Mouse (Mus musculus) left cerebral cortex, postnatal 10 days (tissue): ENCODE results near the gene Gak. TPM values are rescaled to one million over a fixed set of nuclear protein-coding genes. Genes with fewer than 3 reads are reported as not detected.

ENCODE experiments used
- DNase-seq, 2 experiments: peaks; one replicate each; pipeline ENCODE4 v3.0.0; 2021 to 2022; ENCODE audit warnings: low spot score in 2 of 2, mixed read lengths in 1 of 2; ENCODE audit errors: extremely low spot score in 1 of 2
- intact Hi-C: fragments of 180-260 bp; cut with DNase I; formaldehyde crosslinking; loops from one replicate; pipeline ENCODE4 v1.15.1; 2025
- total RNA-seq, 2 experiments: library from RNA; stranded (reverse); gene quantifications; 2 replicates each; pipeline ENCODE4 v1.2.3; 2021

Gene Gak
- total RNA-seq, 2 experiments from 2014 or later = 88.2 to 97.3 TPM

DNA sequence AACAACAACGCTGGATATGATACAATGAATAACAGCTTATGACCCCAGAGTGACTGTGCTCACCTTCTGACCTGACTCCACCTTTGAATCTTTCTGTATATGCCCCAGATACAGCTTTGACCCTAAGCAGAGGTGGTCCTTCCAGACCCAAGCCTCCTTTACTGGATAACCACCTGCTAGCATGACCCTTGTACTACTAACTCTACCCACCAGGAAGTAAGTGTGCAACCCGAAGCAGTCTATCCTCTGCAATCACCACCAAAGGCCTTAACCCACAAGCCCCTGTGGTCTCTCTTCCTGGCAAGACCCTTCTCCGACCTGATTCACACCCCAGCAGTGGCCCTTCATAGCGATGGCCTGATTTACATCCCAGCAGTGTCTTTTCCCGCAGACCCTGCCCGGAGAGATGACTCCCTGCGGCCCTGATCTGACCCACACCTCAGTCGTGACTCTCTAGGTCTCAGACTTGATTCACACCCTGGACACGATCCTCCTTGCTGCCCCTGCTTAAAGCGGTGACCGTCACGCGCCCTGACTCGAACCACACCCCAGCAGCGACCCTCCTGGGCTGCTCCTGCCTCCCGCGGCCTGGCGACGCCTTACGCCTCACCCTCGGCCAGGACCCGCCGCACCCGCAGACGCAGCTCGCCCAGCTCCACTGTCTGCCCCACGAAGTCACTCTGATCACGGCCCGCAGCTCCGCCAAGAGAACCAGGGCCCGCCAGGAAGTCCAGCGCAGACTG lies 493 bp downstream of the Gak start:
- no peak for DNase-seq
- intact Hi-C loops = no loop called here

DNA sequence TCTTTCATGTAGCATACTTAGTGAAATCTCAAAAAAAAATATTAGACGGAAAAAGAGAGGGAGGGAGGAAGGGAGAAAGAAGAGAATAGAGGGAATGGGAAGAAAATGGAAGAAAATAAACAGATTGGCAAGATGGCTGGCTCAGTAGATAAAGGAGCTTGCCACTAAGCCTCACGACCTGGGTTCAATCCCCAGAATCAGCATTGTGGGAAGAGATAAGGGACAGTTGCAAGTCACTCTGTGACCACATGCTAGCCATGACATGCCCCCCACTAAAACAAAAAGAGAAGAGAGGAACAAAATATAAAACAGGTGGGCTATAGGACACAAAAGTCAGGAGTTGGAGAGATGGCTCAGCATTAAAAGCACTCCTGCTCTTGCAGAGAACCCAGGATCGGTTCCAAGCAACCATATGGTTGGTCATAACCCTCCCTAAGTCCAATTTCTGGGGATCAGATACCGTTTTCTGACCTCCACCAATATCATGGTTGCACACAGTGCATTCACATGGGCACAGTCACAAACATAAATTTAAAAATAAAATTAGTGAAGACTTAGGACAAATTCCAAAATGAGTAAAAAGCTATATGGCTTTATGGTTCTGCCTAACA lies 3.4 kb downstream of the Gak start:
- intact Hi-C loops = no loop called here
- DNase-seq = no peak

DNA sequence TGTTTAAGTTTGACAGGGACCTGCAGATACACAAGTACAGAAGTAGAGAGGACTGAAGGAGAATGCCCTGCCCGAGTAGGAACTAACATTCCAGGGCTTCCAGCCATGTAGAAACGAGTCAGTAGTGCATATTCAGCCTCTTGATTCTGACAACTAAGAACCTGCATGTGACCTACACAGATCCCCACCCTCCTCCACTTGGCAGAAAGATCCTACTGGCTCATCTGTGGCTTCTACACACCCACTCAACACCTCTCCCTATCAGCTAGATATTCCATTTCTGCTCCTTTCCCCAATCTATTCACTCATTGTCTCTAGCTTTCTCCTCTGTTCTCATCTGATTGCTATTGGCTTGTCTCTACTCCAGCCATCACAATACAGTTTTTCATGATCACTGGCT lies 7.7 kb downstream of the Gak start:
- intact Hi-C loops = no loop called here
- DNase-seq = no peak

DNA sequence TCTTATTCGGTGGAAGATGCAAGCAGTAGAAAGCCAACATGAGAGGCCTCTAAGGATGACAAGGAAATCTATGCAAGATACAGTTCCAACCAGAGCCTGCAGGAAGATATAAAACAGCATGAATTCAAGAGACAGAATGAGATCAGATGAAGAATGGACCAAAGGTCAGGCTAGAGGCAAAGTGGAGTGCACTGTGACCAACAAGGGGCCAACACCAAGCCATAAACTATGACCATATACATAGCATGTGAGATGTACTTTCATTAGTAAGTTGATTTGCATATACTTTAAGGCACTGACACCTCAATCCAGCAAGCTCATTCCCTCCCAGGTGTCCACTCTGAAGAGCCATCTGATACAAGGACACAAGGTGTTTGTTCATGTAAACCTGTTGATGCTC lies 19.1 kb downstream of the Gak start:
- intact Hi-C loops = no loop called here
- DNase-seq = no peak

DNA sequence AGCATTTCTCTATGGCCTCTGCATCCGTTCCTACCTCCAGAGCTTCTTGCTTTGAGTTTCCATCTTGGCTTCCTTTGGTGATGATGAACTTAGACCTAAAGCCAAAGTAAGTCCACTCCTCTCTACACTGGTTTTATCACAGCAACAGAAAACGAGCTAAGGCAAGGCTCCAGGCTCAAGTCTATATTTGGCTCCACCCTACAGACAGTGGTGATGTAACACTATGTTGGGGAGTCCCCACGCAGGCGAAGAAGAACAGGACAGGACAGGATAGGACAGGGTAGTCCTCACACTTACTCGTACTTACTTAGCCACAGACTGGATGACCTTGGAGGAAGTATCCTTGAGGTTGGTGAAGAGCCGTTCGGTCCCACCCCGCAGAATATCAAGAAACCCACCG lies 27.0 kb downstream of the Gak start:
- DNase-seq = no peak
- intact Hi-C loops = no loop called here

DNA sequence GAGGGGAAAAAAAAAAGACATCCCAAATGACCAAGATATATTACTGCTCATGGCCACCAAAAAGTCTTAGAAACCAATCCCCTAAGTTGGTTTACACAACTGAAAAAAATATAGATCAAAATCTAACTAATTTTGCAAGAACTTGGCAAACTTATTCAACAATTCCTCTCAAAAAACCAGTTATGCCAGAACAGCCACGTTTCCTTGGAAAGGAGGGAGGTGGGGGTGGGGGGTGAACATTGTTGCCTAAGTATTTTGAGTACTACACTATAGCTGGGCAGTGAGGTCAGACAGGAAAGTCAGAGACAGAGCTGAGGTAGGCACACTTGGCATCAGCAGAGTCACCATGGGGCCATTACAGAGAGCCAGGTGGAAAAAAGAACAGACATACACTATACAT lies 29.6 kb downstream of the Gak start:
- DNase-seq = no peak
- intact Hi-C loops = loop anchor here (10.0 kb wide), 1 partner anchor 265 kb away; no protein-coding TSS in a partner anchor

DNA sequence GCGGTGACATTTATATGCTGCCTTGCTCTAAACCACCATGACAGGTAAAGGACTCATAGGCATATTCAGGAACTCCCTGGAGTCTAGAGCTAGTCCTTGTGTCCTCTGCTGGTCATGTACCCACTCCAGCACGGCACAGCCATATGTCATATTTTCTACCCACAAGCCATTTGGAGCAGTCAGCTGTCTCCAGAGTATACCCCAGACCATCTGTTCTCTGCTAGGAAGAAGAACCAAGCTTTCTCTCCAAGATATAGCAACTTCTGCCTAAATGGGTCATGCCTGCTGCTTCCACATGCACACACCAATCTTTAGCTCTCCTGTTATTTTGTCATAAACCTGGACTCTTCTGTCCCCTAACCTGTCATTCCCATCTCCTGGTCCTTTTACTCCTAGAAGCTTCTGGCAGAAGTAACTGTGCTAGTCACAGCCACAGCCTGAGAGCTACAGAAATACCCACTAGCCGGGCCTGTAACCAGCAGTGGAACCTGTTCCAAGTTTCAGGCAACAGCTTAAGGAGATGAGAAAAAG lies 48.1 kb downstream of the Gak start:
- DNase-seq = peak in 1 of 2 experiments; percentile 5
- intact Hi-C loops = no loop called here

DNA sequence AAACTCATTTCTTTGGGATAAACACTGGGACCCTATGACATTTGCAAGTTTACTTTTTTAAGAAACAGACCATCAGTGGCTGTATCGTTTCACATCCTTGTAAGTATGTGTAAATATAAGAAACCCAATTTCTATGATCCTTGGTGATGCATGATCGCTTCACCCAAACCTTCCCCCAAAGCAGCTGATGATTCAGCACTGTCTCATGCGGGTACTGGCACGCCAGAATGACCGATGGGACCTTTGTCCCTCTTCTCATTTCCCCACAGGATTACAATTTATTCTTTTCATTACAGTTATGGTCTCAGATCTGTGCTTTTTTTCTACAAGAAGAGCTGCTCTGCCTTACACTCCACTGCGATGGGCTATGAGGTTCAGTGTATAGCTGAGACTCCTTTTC lies 56.5 kb downstream of the Gak start:
- DNase-seq = no peak
- intact Hi-C loops = no loop called here

DNA sequence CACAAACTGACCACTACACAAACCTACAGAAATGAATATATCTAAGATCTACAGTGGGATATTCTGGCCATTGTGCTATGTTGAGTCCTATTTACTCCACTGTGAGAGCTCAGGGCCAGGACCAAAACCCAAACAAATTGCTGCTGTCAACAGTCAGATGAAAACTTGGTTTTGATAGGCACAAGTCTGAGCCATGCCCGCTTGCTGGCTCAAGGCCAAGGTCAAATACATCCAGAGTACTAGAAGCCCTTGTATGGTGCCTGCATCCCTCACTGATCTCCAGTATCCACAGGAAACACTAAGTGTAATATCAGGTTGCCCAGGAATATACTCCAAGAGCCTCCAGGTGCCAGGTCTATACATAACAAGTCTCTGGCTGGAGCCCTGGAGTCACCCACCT lies 58.6 kb downstream of the Gak start:
- intact Hi-C loops = no loop called here
- no peak for DNase-seq

DNA sequence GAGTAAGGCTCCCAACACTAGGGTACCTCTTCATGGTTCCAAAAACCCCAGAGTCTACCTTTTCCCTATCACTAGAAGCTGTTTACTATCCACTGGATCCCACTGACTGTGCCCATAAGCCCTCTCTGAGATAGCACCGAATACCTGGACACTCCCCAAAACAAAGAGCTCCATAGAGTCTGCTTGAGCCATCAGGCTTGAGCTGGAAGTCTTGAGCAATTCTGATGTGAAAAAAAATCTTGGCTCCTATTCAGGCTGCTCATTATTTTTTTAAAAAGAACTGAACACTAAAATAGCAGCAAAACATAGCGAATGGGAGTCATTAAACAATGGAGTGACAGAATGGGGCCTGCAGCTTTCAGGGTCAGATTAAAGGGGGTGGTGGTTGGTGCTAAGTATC lies 62.5 kb downstream of the Gak start:
- no peak for DNase-seq
- intact Hi-C loops = no loop called here

DNA sequence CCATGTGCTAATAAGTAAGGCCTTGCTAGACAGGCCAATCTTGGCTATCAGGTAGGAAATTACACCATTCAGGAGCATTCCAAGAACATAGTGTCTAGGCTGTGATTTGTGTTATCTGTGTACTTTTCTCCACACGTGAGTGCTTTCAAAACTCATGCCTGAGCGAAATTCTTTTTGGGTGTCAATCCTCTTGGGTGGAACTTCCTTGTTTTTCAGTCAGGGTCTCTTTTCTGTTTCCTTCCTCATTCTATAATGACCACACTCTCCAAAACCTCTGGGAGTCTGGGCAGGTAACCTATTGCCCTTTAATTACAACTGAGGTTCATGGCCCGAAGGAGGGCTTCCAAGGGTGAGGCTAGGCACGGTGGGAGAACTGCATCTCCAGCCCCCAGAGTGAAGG lies 63.0 kb downstream of the Gak start:
- no peak for DNase-seq
- intact Hi-C loops = no loop called here

DNA sequence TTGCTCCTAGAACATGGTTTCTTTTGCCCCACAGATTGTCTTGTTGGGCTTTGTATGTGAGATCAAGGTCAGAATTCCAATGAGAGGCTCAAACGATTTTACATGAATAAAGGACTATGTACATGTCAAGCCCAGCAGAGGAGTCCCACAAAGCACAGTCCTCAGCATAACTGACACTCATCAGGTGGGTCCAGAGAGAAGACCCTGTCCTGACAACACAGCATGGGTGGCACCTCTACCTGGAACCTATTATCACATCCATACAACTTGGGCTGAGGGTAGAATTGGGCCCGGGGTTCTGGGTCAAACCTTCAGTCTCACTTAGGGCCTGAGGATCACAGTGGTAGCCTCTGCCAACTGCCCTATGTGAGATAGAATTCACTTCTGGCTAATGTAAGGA lies 64.2 kb downstream of the Gak start:
- DNase-seq = no peak
- intact Hi-C loops = no loop called here

DNA sequence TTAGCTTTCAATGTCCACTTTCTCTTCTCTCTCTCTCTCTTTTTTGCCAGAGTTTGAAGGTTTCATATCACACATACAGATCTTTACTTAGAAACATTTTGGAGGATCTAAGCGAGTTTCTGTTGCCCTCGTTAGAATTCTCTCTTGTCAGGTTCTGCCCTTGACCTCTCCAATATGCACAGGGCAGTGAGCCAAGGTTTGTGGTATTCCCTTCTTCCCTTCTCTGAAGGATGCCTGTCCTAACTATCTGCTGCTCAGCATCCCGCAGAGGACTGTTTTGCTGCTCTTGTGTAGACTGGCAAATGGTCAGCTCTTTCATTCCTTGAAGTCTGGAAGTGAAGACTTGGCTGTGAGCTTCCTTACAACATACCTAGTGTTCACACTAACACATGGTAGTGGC lies 65.2 kb downstream of the Gak start:
- intact Hi-C loops = no loop called here
- DNase-seq = peak in 1 of 2 experiments; percentile 47

DNA sequence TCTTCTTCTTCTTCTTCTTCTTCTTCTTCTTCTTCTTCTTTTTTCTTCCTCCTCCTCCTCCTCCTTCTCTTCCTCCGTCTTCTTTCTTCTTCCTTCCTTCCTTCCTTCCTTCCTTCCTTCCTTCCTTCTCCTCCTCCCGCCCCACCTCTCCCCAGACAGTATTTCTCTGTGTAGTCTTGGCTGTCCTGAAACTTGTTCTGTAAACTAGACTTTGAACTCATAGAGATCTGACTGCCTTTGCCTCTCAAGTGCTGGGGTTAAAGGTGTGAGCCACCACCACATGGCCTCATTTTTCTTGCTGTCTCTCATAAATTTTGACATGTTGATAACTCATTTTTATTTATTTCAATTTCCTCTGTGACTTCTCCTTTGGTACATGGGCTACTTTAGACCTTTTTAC lies 67.1 kb downstream of the Gak start:
- intact Hi-C loops = no loop called here
- DNase-seq = no peak

DNA sequence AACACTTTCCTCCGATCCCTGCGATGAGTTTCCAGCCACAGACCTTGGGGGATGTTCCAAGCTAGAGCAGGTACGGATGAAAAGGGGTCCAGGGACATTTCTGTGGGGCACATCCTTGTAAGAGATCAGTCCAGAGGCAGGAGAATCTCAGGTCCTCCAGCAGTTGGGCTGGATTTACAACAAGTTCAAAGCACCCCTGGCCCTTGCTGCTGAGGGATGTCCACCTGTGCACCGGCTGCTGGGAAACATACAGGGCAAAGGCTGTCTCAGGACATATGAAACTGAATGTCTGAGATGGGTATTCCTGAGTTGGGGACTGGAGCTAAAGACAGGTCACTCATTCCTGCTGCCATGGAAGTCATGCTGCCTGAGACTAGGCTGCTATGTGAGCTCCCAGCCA lies 72.6 kb downstream of the Gak start:
- intact Hi-C loops = no loop called here
- DNase-seq = no peak

DNA sequence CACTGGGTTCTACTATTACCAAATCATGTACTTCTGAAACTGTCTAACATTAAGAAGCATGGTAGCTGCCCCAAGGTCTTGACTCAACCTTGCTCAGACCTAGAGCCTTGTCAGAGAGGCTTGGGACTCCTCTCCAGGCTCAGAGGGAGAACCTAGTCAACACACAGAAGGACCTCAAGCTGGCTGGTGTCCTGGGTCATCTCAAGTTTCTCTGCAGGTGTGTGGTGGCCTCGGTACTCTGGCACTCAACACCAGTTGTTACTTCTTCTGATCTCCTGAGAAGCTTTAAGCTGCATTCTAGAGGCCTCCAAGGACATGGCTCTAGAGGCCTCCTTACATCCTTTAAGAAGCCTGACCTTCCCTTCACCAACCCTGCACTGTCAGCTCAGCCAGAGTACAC lies 75.5 kb downstream of the Gak start:
- intact Hi-C loops = no loop called here
- DNase-seq = no peak

DNA sequence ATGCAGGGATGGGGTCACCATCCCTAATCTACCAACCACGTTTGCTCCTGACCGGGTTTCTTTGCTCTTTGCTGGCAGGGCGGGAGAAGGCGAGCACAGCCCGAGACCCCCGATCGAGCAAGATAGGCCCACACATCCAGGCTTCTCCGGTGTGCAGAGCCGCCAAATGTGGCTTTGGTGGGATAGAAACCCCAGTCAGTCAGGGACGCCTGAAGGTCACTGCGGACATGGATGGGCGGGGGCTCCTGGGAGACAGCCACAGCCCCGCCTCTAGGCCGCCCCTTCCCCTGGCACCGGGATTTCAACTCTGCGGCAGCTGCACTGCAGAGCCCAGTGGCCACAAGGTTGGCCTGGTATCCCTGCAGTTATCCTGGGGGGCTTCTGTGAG lies 79.4 kb downstream of the Gak start:
- intact Hi-C loops = no loop called here
- DNase-seq = peak; percentile 20 to 58

DNA sequence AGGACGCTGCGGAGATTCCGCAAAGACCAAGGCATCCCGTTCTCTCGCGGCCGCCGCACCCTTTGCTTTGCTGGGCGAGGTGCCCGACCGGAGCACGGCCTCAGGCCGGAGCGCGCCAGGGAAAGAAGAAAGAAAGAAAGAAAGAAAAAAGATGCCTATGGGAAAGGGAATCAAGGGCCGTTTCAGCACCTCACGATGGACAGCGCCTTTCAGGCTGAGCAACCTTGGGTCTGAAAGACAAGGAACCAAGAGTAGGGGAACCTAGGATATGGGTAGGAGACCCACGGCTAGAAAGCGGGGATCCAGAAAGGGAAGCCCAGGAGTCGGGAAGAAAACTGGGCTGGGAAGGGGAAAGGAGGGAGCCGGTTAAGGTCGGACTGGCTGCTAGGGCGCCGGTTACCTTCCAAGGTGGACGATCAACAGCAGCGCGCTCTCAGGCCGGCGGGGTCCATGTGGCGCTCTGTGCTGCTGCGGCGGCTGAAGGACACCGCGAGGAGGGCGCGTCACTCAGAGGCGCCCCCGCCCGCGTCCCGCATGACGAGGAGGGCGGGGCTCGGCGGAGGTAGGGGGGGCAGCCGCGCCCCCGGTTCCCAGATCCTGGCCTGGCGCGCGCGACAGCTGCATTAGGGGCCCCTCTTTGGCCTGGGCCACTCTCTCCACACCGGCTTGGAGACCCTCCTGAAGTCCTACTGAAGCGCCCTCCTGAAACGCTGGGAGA lies 79.9 kb downstream of the Gak start, which contains the start of gene Cplx1:
Gene Cplx1, minus strand, starts transcription at position 536 of the 718 bp plus-strand sequence.
- peak; percentile 44 to 77 for DNase-seq
- intact Hi-C loops = no loop called here

DNA sequence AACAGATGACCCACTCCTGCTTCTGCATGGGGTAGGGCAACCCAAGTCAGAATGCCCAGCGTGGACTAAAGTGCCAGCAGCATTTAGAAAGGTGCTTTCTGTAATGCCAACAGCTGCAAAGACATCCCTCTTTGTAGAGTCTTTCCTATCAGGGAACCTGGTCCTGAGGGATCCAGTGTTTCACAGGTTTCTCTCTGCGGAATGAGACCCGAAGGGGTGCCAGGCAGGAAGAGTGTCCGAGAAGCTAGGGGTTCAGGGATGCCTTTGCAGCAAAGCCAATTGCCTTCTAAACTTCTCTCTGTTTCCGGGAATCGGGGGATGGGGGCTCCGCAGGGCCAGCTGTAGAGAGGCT lies 80.4 kb downstream of the Gak start:
- intact Hi-C loops = no loop called here
- no peak for DNase-seq

DNA sequence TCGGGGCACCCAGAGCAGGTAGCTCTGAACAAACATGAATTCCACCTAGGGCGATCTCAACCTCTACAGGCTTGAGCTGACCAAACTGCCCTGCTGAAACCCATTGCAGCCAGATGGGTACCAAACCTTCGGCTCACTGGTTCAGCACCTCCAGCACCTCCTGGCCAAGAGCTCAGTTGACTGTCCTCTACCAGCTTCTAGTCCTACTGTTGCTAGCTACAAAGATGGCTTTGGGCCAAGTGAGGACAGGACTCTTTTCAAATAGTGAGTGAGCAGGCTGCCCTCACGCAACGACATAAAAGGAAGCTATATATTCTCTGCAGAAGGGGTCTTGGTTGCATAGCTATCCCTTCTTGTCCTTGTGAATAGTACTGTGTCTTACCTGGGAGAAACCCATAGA lies 81.9 kb downstream of the Gak start:
- DNase-seq = no peak
- intact Hi-C loops = no loop called here
